ENCODE assay signal across 16 mouse cellular contexts in genomic region chr16:39303371-39303770, GRCm38 (mm10).
DNase-seq lines count a peak whose midpoint lies in the region; ATAC-seq and TF ChIP-seq lines count a peak whose summit lies in the region.
"Had no signal": no experiment of that assay in that cellular context is flagged by ENCODE, and none has a peak within 500 bp of the region (broad histone marks: within the 10 kb centered on the region; RNA-seq: fewer than 3 reads in every experiment).

No protein-coding gene starts in this region.

- no peaks in the 10 kb centered on the region for H3K27me3 ChIP-seq in hindbrain, embryonic 12.5 days
- H3K27me3 ChIP-seq in midbrain, embryonic 12.5 days = no peaks in the 10 kb centered on the region
- no peaks in the 10 kb centered on the region for H3K27me3 ChIP-seq in neural tube, embryonic 15.5 days (replicated peaks)
- H3K27me3 ChIP-seq: heart, embryonic 15.5 days; limb, embryonic 12.5 days; megakaryocyte, embryonic 14.5 days; stomach, embryonic 15.5 days had no signal

- TF ChIP-seq CTCF in layer of hippocampus, adult 2 months (conservative IDR thresholded peaks at IDR 0.05) = no peak

- H3K4me2 ChIP-seq in hindbrain, embryonic 12.5 days (replicated peaks) = 0 out of 2 replicates have a peak overlapping the region, but pooled peaks have one; percentile 1
- no peak overlapping the region for H3K4me2 ChIP-seq in midbrain, embryonic 12.5 days (replicated peaks)
- H3K4me2 ChIP-seq in neural tube, embryonic 15.5 days = no peak overlapping the region
- H3K4me2 ChIP-seq: heart, embryonic 15.5 days; limb, embryonic 12.5 days; stomach, embryonic 15.5 days had no signal

- peak; percentile 57 for ATAC-seq in hindbrain, embryonic 12.5 days (ENCODE audit: low FRiP score)
- peak; percentile 27 for ATAC-seq in midbrain, embryonic 12.5 days (ENCODE audit: low FRiP score, low read depth)
- peak; percentile 39 for ATAC-seq in neural tube, embryonic 15.5 days (ENCODE audit: low FRiP score)
- ATAC-seq: lung, postnatal 0 days had no signal

- DNase-seq in layer of hippocampus, adult 2 months (ENCODE audit: low spot score in 2 of 2) = no peak
- DNase-seq in layer of hippocampus, adult 9-10 months (ENCODE audit: low spot score) = no peak
- DNase-seq in thymus, adult 18-20 months = no peak
- DNase-seq in left cerebral cortex, postnatal 14 days (ENCODE audit: low spot score in 2 of 2) = no peak
- DNase-seq in gastrocnemius, postnatal 4 days (ENCODE audit: low spot score in 2 of 2) = no peak
- DNase-seq: kidney, adult 9 months; spleen, adult 18-20 months had no signal

- no peaks in the 10 kb centered on the region for H3K9me3 ChIP-seq in hindbrain, embryonic 12.5 days (replicated peaks)
- no peaks in the 10 kb centered on the region for H3K9me3 ChIP-seq in midbrain, embryonic 12.5 days
- no peaks in the 10 kb centered on the region for H3K9me3 ChIP-seq in neural tube, embryonic 15.5 days (replicated peaks)
- H3K9me3 ChIP-seq: heart, embryonic 15.5 days; limb, embryonic 12.5 days; stomach, embryonic 15.5 days had no signal

- H3K36me3 ChIP-seq in hindbrain, embryonic 12.5 days = no peaks in the 10 kb centered on the region
- no peaks in the 10 kb centered on the region for H3K36me3 ChIP-seq in midbrain, embryonic 12.5 days
- H3K36me3 ChIP-seq in neural tube, embryonic 15.5 days = no peaks in the 10 kb centered on the region
- H3K36me3 ChIP-seq: heart, embryonic 15.5 days; limb, embryonic 12.5 days; stomach, embryonic 15.5 days had no signal

- H3K27ac ChIP-seq in layer of hippocampus, adult 2 months = peak overlapping the region; percentile 96
- peak overlapping the region; percentile 76 for H3K27ac ChIP-seq in hindbrain, embryonic 12.5 days
- peak overlapping the region; percentile 58 for H3K27ac ChIP-seq in midbrain, embryonic 12.5 days (replicated peaks)
- H3K27ac ChIP-seq in neural tube, embryonic 15.5 days (replicated peaks) = peak overlapping the region; percentile 77
- H3K27ac ChIP-seq: heart, embryonic 15.5 days; limb, embryonic 12.5 days; liver, embryonic 14.5 days; stomach, embryonic 15.5 days had no signal

- WGBS in hindbrain, embryonic 12.5 days = 36% methylated on average over 7 of the region's 7 CpGs
- 36% methylated on average over 7 of the region's 7 CpGs for WGBS in midbrain, embryonic 12.5 days
- 20% methylated on average over 7 of the region's 7 CpGs for WGBS in neural tube, embryonic 15.5 days

- H3K9ac ChIP-seq in hindbrain, embryonic 12.5 days = no peak overlapping the region
- H3K9ac ChIP-seq in midbrain, embryonic 12.5 days (replicated peaks) = no peak overlapping the region
- H3K9ac ChIP-seq in neural tube, embryonic 15.5 days (replicated peaks) = no peak overlapping the region
- H3K9ac ChIP-seq: heart, embryonic 15.5 days; limb, embryonic 12.5 days; liver, embryonic 14.5 days; stomach, embryonic 15.5 days had no signal

- no peak overlapping the region for H3K4me3 ChIP-seq in layer of hippocampus, adult 2 months
- no peak overlapping the region for H3K4me3 ChIP-seq in hindbrain, embryonic 12.5 days
- H3K4me3 ChIP-seq in midbrain, embryonic 12.5 days = no peak overlapping the region
- no peak overlapping the region for H3K4me3 ChIP-seq in neural tube, embryonic 15.5 days (replicated peaks)
- H3K4me3 ChIP-seq: heart, embryonic 15.5 days; limb, embryonic 12.5 days; megakaryocyte, embryonic 14.5 days; stomach, embryonic 15.5 days had no signal

- intact Hi-C loops in left cerebral cortex, postnatal 14 days (cut with DNase I) = no loop called here

- peaks cover 16% of the 10 kb centered on the region for H3K4me1 ChIP-seq in hindbrain, embryonic 12.5 days
- H3K4me1 ChIP-seq in midbrain, embryonic 12.5 days = peaks cover 15% of the 10 kb centered on the region
- H3K4me1 ChIP-seq in neural tube, embryonic 15.5 days = peaks cover 15% of the 10 kb centered on the region
- H3K4me1 ChIP-seq: megakaryocyte, embryonic 14.5 days; stomach, embryonic 15.5 days had no signal
